21 mouse cellular contexts compared by ENCODE assay signal in genomic region chr7:34867289-34867688, GRCm38 (mm10). TPM values are rescaled to one million over a fixed set of nuclear protein-coding genes. Genes with fewer than 3 reads are reported as not detected.
A peak's percentile ranks its signal among the peaks of the same experiment; 100 is the strongest.
DNase-seq lines count a peak whose midpoint lies in the region; ATAC-seq lines count a peak whose summit lies in the region.
"Had no signal": no experiment of that assay in that cellular context is flagged by ENCODE, and none has a peak within 500 bp of the region (broad histone marks: within the 10 kb centered on the region; RNA-seq: fewer than 3 reads in every experiment).

No protein-coding gene starts in this region.

- ATAC-seq in hindbrain, embryonic 13.5 days (ENCODE audit: low FRiP score), result no peak
- no peak for ATAC-seq in hindbrain, embryonic 11.5 days (ENCODE audit: low FRiP score)
- ATAC-seq in midbrain, embryonic 14.5 days (ENCODE audit: low FRiP score, low TSS enrichment), result no peak
- ATAC-seq in midbrain, embryonic 11.5 days (ENCODE audit: low FRiP score), result no peak
- no peak for ATAC-seq in midbrain, embryonic 16.5 days
- no peak for ATAC-seq in erythroblast, adult 5-6 weeks (replicated peaks; ENCODE audit: low FRiP score, poor library complexity, severe bottlenecking)
- ATAC-seq: activated CD4-positive, CD25-positive, alpha-beta regulatory T cell, adult 4 months; forebrain, embryonic 15.5 days; inflammation-experienced regulatory T-cells, adult 6 months; Patski had no signal

- no peaks in the 10 kb centered on the region for H3K27me3 ChIP-seq in hindbrain, embryonic 13.5 days
- H3K27me3 ChIP-seq in hindbrain, embryonic 11.5 days (ENCODE audit: control insufficient read depth, insufficient read depth, low read length), result no peaks in the 10 kb centered on the region
- no peaks in the 10 kb centered on the region for H3K27me3 ChIP-seq in midbrain, embryonic 14.5 days (ENCODE audit: control insufficient read depth, insufficient read depth, low read length)
- H3K27me3 ChIP-seq in midbrain, embryonic 11.5 days (ENCODE audit: control insufficient read depth, insufficient read depth, low read length), result no peaks in the 10 kb centered on the region
- H3K27me3 ChIP-seq in embryonic facial prominence, embryonic 10.5 days (replicated peaks; ENCODE audit: low read depth, poor library complexity, severe bottlenecking), result no peaks in the 10 kb centered on the region
- H3K27me3 ChIP-seq in midbrain, embryonic 16.5 days (ENCODE audit: control insufficient read depth, insufficient read depth, low read depth, low read length), result no peaks in the 10 kb centered on the region
- H3K27me3 ChIP-seq: embryonic facial prominence, embryonic 12.5 days; forebrain, embryonic 15.5 days; hindbrain, embryonic 15.5 days; Patski had no signal

- no peak overlapping the region for H3K4me3 ChIP-seq in hindbrain, embryonic 13.5 days
- no peak overlapping the region for H3K4me3 ChIP-seq in hindbrain, embryonic 11.5 days (ENCODE audit: low read depth, low read length)
- no peak overlapping the region for H3K4me3 ChIP-seq in midbrain, embryonic 14.5 days (replicated peaks; ENCODE audit: low read depth, low read length)
- H3K4me3 ChIP-seq in midbrain, embryonic 11.5 days (ENCODE audit: low read depth, low read length), result no peak overlapping the region
- no peak overlapping the region for H3K4me3 ChIP-seq in embryonic facial prominence, embryonic 10.5 days
- no peak overlapping the region for H3K4me3 ChIP-seq in midbrain, embryonic 16.5 days (ENCODE audit: low read depth, low read length)
- H3K4me3 ChIP-seq: embryonic facial prominence, embryonic 12.5 days; forebrain, embryonic 15.5 days; heart, embryonic 10.5 days; hindbrain, embryonic 15.5 days had no signal

- no peak overlapping the region for H3K4me2 ChIP-seq in hindbrain, embryonic 13.5 days
- H3K4me2 ChIP-seq in hindbrain, embryonic 11.5 days (replicated peaks; ENCODE audit: low read depth, low read length), result no peak overlapping the region
- no peak overlapping the region for H3K4me2 ChIP-seq in midbrain, embryonic 14.5 days (ENCODE audit: low read length)
- H3K4me2 ChIP-seq in midbrain, embryonic 11.5 days, result no peak overlapping the region
- H3K4me2 ChIP-seq in midbrain, embryonic 16.5 days (ENCODE audit: low read length), result no peak overlapping the region
- H3K4me2 ChIP-seq: embryonic facial prominence, embryonic 12.5 days; forebrain, embryonic 15.5 days; hindbrain, embryonic 15.5 days had no signal

- no peaks in the 10 kb centered on the region for H3K36me3 ChIP-seq in hindbrain, embryonic 13.5 days
- no peaks in the 10 kb centered on the region for H3K36me3 ChIP-seq in hindbrain, embryonic 11.5 days (ENCODE audit: control insufficient read depth, insufficient read depth, low read length)
- no peaks in the 10 kb centered on the region for H3K36me3 ChIP-seq in midbrain, embryonic 14.5 days (ENCODE audit: control insufficient read depth, insufficient read depth, low read length)
- H3K36me3 ChIP-seq in midbrain, embryonic 11.5 days (ENCODE audit: control insufficient read depth, insufficient read depth, low read length), result no peaks in the 10 kb centered on the region
- no peaks in the 10 kb centered on the region for H3K36me3 ChIP-seq in embryonic facial prominence, embryonic 10.5 days (replicated peaks)
- H3K36me3 ChIP-seq in midbrain, embryonic 16.5 days (ENCODE audit: control insufficient read depth, insufficient read depth, low read length), result no peaks in the 10 kb centered on the region
- H3K36me3 ChIP-seq: embryonic facial prominence, embryonic 12.5 days; forebrain, embryonic 15.5 days; heart, embryonic 10.5 days; hindbrain, embryonic 15.5 days had no signal

- H3K4me1 ChIP-seq in hindbrain, embryonic 13.5 days (replicated peaks), result peaks cover 26% of the 10 kb centered on the region
- H3K4me1 ChIP-seq in hindbrain, embryonic 11.5 days (replicated peaks; ENCODE audit: control insufficient read depth, insufficient read depth, low read length), result no peaks in the 10 kb centered on the region
- H3K4me1 ChIP-seq in midbrain, embryonic 14.5 days (ENCODE audit: control insufficient read depth, insufficient read depth, low read length), result peaks cover 20% of the 10 kb centered on the region
- H3K4me1 ChIP-seq in midbrain, embryonic 11.5 days (ENCODE audit: control insufficient read depth, insufficient read depth, low read length), result no peaks in the 10 kb centered on the region
- H3K4me1 ChIP-seq in embryonic facial prominence, embryonic 10.5 days, result peaks cover 19% of the 10 kb centered on the region
- peaks cover 6% of the 10 kb centered on the region; the same call in 1 of the 2 replicates for H3K4me1 ChIP-seq in midbrain, embryonic 16.5 days (ENCODE audit: control insufficient read depth, insufficient read depth, low read length)
- H3K4me1 ChIP-seq: heart, embryonic 10.5 days had no signal

- peak overlapping the region; percentile 48; the same call in 1 of the 2 replicates for H3K27ac ChIP-seq in hindbrain, embryonic 13.5 days
- no peak overlapping the region for H3K27ac ChIP-seq in hindbrain, embryonic 11.5 days (ENCODE audit: low read depth, low read length)
- 0 out of 2 replicates have a peak overlapping the region, but pooled peaks have one; percentile 52 for H3K27ac ChIP-seq in midbrain, embryonic 14.5 days (replicated peaks; ENCODE audit: low read depth, low read length)
- no peak overlapping the region for H3K27ac ChIP-seq in midbrain, embryonic 11.5 days (ENCODE audit: low read depth, low read length)
- no peak overlapping the region for H3K27ac ChIP-seq in embryonic facial prominence, embryonic 10.5 days (replicated peaks)
- 0 out of 2 replicates have a peak overlapping the region, but pooled peaks have one; percentile 9 for H3K27ac ChIP-seq in midbrain, embryonic 16.5 days (ENCODE audit: low read length)
- H3K27ac ChIP-seq: embryonic facial prominence, embryonic 12.5 days; forebrain, embryonic 15.5 days; heart, embryonic 10.5 days; hindbrain, embryonic 15.5 days had no signal

- H3K9me3 ChIP-seq in hindbrain, embryonic 13.5 days, result no peaks in the 10 kb centered on the region
- H3K9me3 ChIP-seq in hindbrain, embryonic 11.5 days (ENCODE audit: control insufficient read depth, low read length), result no peaks in the 10 kb centered on the region
- no peaks in the 10 kb centered on the region for H3K9me3 ChIP-seq in midbrain, embryonic 14.5 days (ENCODE audit: control insufficient read depth, low read length)
- H3K9me3 ChIP-seq in midbrain, embryonic 11.5 days (ENCODE audit: control insufficient read depth, low read length), result no peaks in the 10 kb centered on the region
- no peaks in the 10 kb centered on the region for H3K9me3 ChIP-seq in embryonic facial prominence, embryonic 10.5 days
- no peaks in the 10 kb centered on the region for H3K9me3 ChIP-seq in midbrain, embryonic 16.5 days (replicated peaks; ENCODE audit: control insufficient read depth, low read length, poor library complexity, severe bottlenecking)
- H3K9me3 ChIP-seq: embryonic facial prominence, embryonic 12.5 days; forebrain, embryonic 15.5 days; heart, embryonic 10.5 days; hindbrain, embryonic 15.5 days had no signal

- DNase-seq in hindbrain, embryonic 11.5 days (ENCODE audit: low spot score), result no peak
- DNase-seq in midbrain, embryonic 14.5 days, result peak; percentile 51
- no peak for DNase-seq in midbrain, embryonic 11.5 days (ENCODE audit: low spot score, missing footprints)
- DNase-seq in embryonic facial prominence, embryonic 10.5 days (ENCODE audit: low spot score), result peak; percentile 29
- DNase-seq: adrenal gland, postnatal 14 days; cerebellum, adult 18-20 months; cerebellum, adult 9-11 months; gastrocnemius, postnatal 36 days; heart, adult 11 months; heart, postnatal 10 days; heart, postnatal 4 days had no signal

- 59% methylated on average over 6 of the region's 6 CpGs for WGBS in hindbrain, embryonic 13.5 days
- 61% methylated on average over 6 of the region's 6 CpGs for WGBS in hindbrain, embryonic 11.5 days
- WGBS in midbrain, embryonic 14.5 days, result 57% methylated on average over 6 of the region's 6 CpGs
- WGBS in midbrain, embryonic 11.5 days, result 71% methylated on average over 6 of the region's 6 CpGs
- 48% methylated on average over 6 of the region's 6 CpGs for WGBS in embryonic facial prominence, embryonic 10.5 days
- 49% methylated on average over 6 of the region's 6 CpGs for WGBS in midbrain, embryonic 16.5 days

- H3K9ac ChIP-seq in hindbrain, embryonic 13.5 days, result no peak overlapping the region
- H3K9ac ChIP-seq in hindbrain, embryonic 11.5 days (ENCODE audit: low read depth, low read length), result no peak overlapping the region
- H3K9ac ChIP-seq in midbrain, embryonic 14.5 days (replicated peaks; ENCODE audit: low read length), result no peak overlapping the region
- H3K9ac ChIP-seq in midbrain, embryonic 11.5 days (ENCODE audit: low read length), result no peak overlapping the region
- H3K9ac ChIP-seq in midbrain, embryonic 16.5 days (ENCODE audit: low read depth, low read length), result no peak overlapping the region
- H3K9ac ChIP-seq: embryonic facial prominence, embryonic 12.5 days; forebrain, embryonic 15.5 days; hindbrain, embryonic 15.5 days had no signal

RNA-seq across cellular contexts. Expression of gene Pepd, which starts 44.9 kb away (rescaled TPM):
- polyA plus RNA-seq in hindbrain, embryonic 13.5 days (2015; fragmentation: Nextera tagmentation; extraction: Ambion mirVana), result 52.4 and 54.6 TPM in 2 replicates
- 57.8 and 66.0 TPM in 2 replicates for polyA plus RNA-seq in hindbrain, embryonic 11.5 days (2014; fragmentation: Nextera tagmentation; extraction: Ambion mirVana)
- polyA plus RNA-seq in midbrain, embryonic 14.5 days (2014; fragmentation: Nextera tagmentation; extraction: Ambion mirVana), result 57.2 and 62.4 TPM in 2 replicates
- polyA plus RNA-seq in midbrain, embryonic 11.5 days (2014; fragmentation: Nextera tagmentation; extraction: Ambion mirVana), result 64.9 and 67.3 TPM in 2 replicates
- 77.1 and 79.7 TPM in 2 replicates for polyA plus RNA-seq in embryonic facial prominence, embryonic 10.5 days (2016; fragmentation: Nextera tagmentation; extraction: Ambion mirVana)
- polyA plus RNA-seq in midbrain, embryonic 16.5 days (2015; fragmentation: Nextera tagmentation; extraction: Ambion mirVana), result 62.7 and 68.6 TPM in 2 replicates
- 28.1 and 29.0 TPM in 2 replicates for total RNA-seq in erythroblast, adult 5-6 weeks (2015; ENCODE audit: low replicate concordance)
- total RNA-seq in erythroblast, adult 5-6 weeks (2017; ENCODE audit: low replicate concordance), result 59.6 and 76.5 TPM in 2 replicates

RNA-seq across cellular contexts. Expression of gene Chst8, which starts 54.8 kb away (rescaled TPM):
- polyA plus RNA-seq in hindbrain, embryonic 13.5 days (2015; fragmentation: Nextera tagmentation; extraction: Ambion mirVana), result 18.0 and 18.3 TPM in 2 replicates
- 13.5 and 16.8 TPM in 2 replicates for polyA plus RNA-seq in hindbrain, embryonic 11.5 days (2014; fragmentation: Nextera tagmentation; extraction: Ambion mirVana)
- polyA plus RNA-seq in midbrain, embryonic 14.5 days (2014; fragmentation: Nextera tagmentation; extraction: Ambion mirVana), result 14.7 and 14.9 TPM in 2 replicates
- polyA plus RNA-seq in midbrain, embryonic 11.5 days (2014; fragmentation: Nextera tagmentation; extraction: Ambion mirVana), result 9.6 and 10.1 TPM in 2 replicates
- polyA plus RNA-seq in embryonic facial prominence, embryonic 10.5 days (2016; fragmentation: Nextera tagmentation; extraction: Ambion mirVana), result 5.8 and 7.6 TPM in 2 replicates
- 12.7 and 15.3 TPM in 2 replicates for polyA plus RNA-seq in midbrain, embryonic 16.5 days (2015; fragmentation: Nextera tagmentation; extraction: Ambion mirVana)
- not detected in 2 replicates for total RNA-seq in erythroblast, adult 5-6 weeks (2015; ENCODE audit: low replicate concordance)
- total RNA-seq in erythroblast, adult 5-6 weeks (2017; ENCODE audit: low replicate concordance), result not detected in 2 replicates
- polyA plus RNA-seq: activated CD4-positive, CD25-positive, alpha-beta regulatory T cell, adult 4 months; inflammation-experienced regulatory T-cells, adult 6 months had no signal

Comparison
In these comparisons a context has a peak if more than half of its experiments do, and no peak if none do; other contexts are left out.
1. H3K27ac ChIP-seq: peak in hindbrain, embryonic 13.5 days (single experiment), midbrain, embryonic 14.5 days (single experiment) and midbrain, embryonic 16.5 days (single experiment); none in hindbrain, embryonic 11.5 days (single experiment), midbrain, embryonic 11.5 days (single experiment) and embryonic facial prominence, embryonic 10.5 days (single experiment).
2. DNase-seq: peak in midbrain, embryonic 14.5 days (single experiment) and embryonic facial prominence, embryonic 10.5 days (single experiment); none in hindbrain, embryonic 11.5 days (single experiment) and midbrain, embryonic 11.5 days (single experiment).